Mouse (Mus musculus): ENCODE data around the gene Grpel1. TPM values are rescaled to one million over a fixed set of nuclear protein-coding genes. Genes with fewer than 3 reads are reported as not detected.

Grpel1 gene
- total and polyA plus RNA-seq, 3 experiments = 16.7 to 32.9 (median 20.8) TPM

DNA sequence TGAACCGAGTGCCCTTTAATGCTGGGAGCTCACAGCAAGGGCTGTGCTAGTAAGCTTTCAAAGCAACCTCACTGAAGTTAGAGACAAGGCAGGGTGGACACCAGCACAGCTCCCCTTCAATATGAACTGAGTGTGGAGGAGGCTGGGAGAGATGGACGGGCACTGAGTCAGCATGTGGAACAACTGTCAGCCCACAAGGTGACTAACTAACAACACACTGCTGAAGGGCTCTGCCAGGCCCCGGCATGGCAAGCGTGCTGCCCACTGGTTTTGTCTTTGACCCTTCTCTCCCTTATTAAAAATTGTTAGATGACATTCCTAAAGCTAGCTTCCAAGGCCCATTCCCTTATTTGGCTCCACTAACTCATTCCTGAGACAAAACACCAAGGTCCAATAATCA is 7.1 kb upstream of the Grpel1 start:
- H3K4me3 ChIP-seq (ENCODE audit: low read depth, low read length) = no peak overlapping the region
- no peak for TF ChIP-seq TAL1 (conservative IDR thresholded peaks at IDR 0.05; ENCODE audit: low read depth, low read length)
- no peak for TF ChIP-seq POLR2AphosphoS5 (IDR thresholded peaks at IDR 0.05; ENCODE audit: insufficient replicate concordance, low read depth, low read length)
- TF ChIP-seq GATA1 (IDR thresholded peaks at IDR 0.05; ENCODE audit: borderline replicate concordance, low read length) = no peak
- peaks cover 21% of the 10 kb centered on the region for H3K27me3 ChIP-seq (ENCODE audit: insufficient read depth, low read length)
- no peak for ATAC-seq (ENCODE audit: extremely low read depth, insufficient number of reproducible peaks, low FRiP score, poor library complexity, severe bottlenecking)
- no peak for DNase-seq (ENCODE audit: low spot score)
- peaks cover 10% of the 10 kb centered on the region for H3K4me1 ChIP-seq (ENCODE audit: insufficient read depth, low read depth, low read length)
- no peaks in the 10 kb centered on the region for H3K9me3 ChIP-seq (replicated peaks)
- no peaks in the 10 kb centered on the region for H3K36me3 ChIP-seq (replicated peaks)

DNA sequence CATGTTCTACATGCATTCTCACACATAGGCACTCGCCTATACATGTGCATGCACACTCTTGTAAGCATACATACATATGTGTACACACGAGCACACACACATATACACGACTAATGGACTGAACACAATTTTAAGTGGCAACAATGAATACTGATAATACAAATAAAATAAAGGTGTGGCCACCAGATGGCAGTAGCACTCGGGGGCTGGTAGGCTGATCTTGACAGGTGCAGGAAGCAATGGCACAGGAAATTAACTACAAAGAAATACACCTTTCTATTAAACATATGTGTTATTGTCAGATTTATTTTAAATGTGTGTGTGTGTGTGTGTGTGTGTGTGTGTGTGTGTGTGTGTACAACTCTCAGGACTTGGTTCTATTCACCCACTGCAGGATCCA is 5.9 kb upstream of the Grpel1 start:
- Histone ChIP-seq H3K4me3 (ENCODE audit: low read depth, low read length) (no peak overlapping the region), H3K9me3 (replicated peaks) (no peaks in the 10 kb centered on the region), H3K4me1 (ENCODE audit: insufficient read depth, low read depth, low read length) (peaks cover 18% of the 10 kb centered on the region), H3K27me3 (ENCODE audit: insufficient read depth, low read length) (peaks cover 21% of the 10 kb centered on the region), H3K36me3 (replicated peaks) (no peaks in the 10 kb centered on the region)
- peak; percentile 46 for DNase-seq (ENCODE audit: low spot score)
- ATAC-seq (ENCODE audit: extremely low read depth, insufficient number of reproducible peaks, low FRiP score, poor library complexity, severe bottlenecking) = no peak
- no peak for TF ChIP-seq TAL1 (conservative IDR thresholded peaks at IDR 0.05; ENCODE audit: low read depth, low read length)
- peak; percentile 33 for TF ChIP-seq CTCF (IDR thresholded peaks at IDR 0.05; ENCODE audit: low read depth, low read length)

DNA sequence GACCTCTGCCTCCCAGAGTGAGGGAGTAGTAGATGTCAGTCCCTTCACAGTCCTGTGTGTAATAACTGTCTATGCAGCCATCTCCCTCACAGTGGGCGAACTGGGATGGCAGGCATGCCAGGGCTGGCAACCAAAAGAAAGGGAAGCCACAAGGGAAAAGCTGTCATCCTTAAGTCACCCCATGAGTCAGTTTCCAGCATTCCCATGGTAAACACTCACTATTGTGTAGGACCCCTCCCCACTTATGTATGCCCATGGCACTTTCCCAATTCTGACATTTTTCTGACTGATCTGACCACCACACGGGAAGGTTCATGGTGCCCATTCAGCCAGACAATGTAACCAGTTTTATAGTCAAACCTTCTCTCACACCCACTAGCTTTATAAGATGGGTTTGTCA is 4.1 kb upstream of the Grpel1 start:
- TF ChIP-seq TAL1 (conservative IDR thresholded peaks at IDR 0.05; ENCODE audit: low read depth, low read length) = no peak
- TF ChIP-seq POLR2AphosphoS5 (IDR thresholded peaks at IDR 0.05; ENCODE audit: insufficient replicate concordance, low read depth, low read length) = no peak
- TF ChIP-seq CTCF (IDR thresholded peaks at IDR 0.05; ENCODE audit: low read depth, low read length) = no peak
- no peak for TF ChIP-seq GATA1 (IDR thresholded peaks at IDR 0.05; ENCODE audit: borderline replicate concordance, low read length)
- no peak for TF ChIP-seq GATA2 (IDR thresholded peaks at IDR 0.05; ENCODE audit: borderline replicate concordance, low read depth, low read length)
- Histone ChIP-seq H3K9me3 (replicated peaks) (no peaks in the 10 kb centered on the region), H3K4me3 (ENCODE audit: low read depth, low read length) (no peak overlapping the region), H3K36me3 (replicated peaks) (no peaks in the 10 kb centered on the region), H3K27me3 (ENCODE audit: insufficient read depth, low read length) (peaks cover 16% of the 10 kb centered on the region), H3K4me1 (ENCODE audit: insufficient read depth, low read depth, low read length) (peaks cover 23% of the 10 kb centered on the region)
- no peak for DNase-seq (ENCODE audit: low spot score)
- no peak for ATAC-seq (ENCODE audit: extremely low read depth, insufficient number of reproducible peaks, low FRiP score, poor library complexity, severe bottlenecking)

DNA sequence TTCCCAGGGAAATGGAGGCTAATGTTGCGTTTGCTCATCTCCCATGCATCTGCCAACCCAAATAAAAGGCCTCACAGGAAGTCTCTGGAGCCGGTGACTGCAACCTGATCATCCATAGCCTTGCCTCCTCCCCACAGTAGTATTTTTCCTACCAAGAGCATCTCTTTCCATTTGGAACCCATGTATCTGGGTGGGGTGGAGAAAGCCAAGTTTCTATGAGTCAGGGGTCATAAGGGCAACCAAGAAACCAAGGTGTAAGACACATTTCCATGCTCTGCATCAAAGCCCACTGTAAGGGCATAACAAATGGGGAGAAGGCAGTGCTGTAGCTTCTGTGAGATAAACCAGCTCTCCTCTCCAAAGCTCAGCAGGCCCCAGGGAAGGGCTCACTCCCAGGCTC is 3.6 kb upstream of the Grpel1 start:
- ATAC-seq (ENCODE audit: extremely low read depth, insufficient number of reproducible peaks, low FRiP score, poor library complexity, severe bottlenecking) (no peak), DNase-seq (ENCODE audit: low spot score) (no peak)
- no peak overlapping the region for H3K4me3 ChIP-seq (ENCODE audit: low read depth, low read length)
- H3K36me3 ChIP-seq (replicated peaks) = no peaks in the 10 kb centered on the region
- H3K9me3 ChIP-seq (replicated peaks) = no peaks in the 10 kb centered on the region
- TF ChIP-seq GATA2 (IDR thresholded peaks at IDR 0.05; ENCODE audit: borderline replicate concordance, low read depth, low read length) (no peak), CTCF (IDR thresholded peaks at IDR 0.05; ENCODE audit: low read depth, low read length) (no peak), POLR2AphosphoS5 (IDR thresholded peaks at IDR 0.05; ENCODE audit: insufficient replicate concordance, low read depth, low read length) (no peak), TAL1 (conservative IDR thresholded peaks at IDR 0.05; ENCODE audit: low read depth, low read length) (no peak), GATA1 (IDR thresholded peaks at IDR 0.05; ENCODE audit: borderline replicate concordance, low read length) (no peak)
- peaks cover 12% of the 10 kb centered on the region for H3K27me3 ChIP-seq (ENCODE audit: insufficient read depth, low read length)
- peaks cover 28% of the 10 kb centered on the region for H3K4me1 ChIP-seq (ENCODE audit: insufficient read depth, low read depth, low read length)

DNA sequence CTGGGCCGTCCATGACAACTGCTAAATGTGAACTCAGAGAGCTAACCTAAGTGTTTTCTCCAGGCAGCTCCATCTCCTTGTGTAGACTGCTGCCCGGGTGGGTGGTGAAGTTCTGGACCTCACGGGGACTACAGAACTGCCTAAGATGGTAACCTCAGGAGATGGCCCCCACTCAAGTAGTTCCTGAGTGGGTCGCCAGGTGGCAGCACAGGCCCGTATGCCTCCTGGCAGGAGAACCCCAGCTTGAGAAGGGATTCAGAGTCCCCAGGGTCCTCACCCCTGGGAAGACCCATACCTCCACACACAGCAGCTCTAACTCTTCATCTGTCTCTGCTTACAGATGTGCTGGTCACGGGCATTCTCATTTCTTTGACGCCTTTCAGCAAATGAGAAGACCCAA is 2.0 kb upstream of the Grpel1 start:
- no peaks in the 10 kb centered on the region for H3K9me3 ChIP-seq (replicated peaks)
- TF ChIP-seq POLR2AphosphoS5 (IDR thresholded peaks at IDR 0.05; ENCODE audit: insufficient replicate concordance, low read depth, low read length) (no peak), CTCF (IDR thresholded peaks at IDR 0.05; ENCODE audit: low read depth, low read length) (peak; percentile 92)
- peaks cover 4% of the 10 kb centered on the region for H3K27me3 ChIP-seq (ENCODE audit: insufficient read depth, low read length)
- H3K4me1 ChIP-seq (ENCODE audit: insufficient read depth, low read depth, low read length) = peaks cover 37% of the 10 kb centered on the region
- peaks cover 9% of the 10 kb centered on the region for H3K36me3 ChIP-seq (replicated peaks)
- DNase-seq (ENCODE audit: low spot score) (peak; percentile 65), ATAC-seq (ENCODE audit: extremely low read depth, insufficient number of reproducible peaks, low FRiP score, poor library complexity, severe bottlenecking) (no peak)
- H3K4me3 ChIP-seq (ENCODE audit: low read depth, low read length) = no peak overlapping the region

GRCm38 (mm10) chr5:36463391-36463790 is 1.4 kb upstream of the Grpel1 start:
- peaks cover 42% of the 10 kb centered on the region for H3K4me1 ChIP-seq (ENCODE audit: insufficient read depth, low read depth, low read length)
- peaks cover 15% of the 10 kb centered on the region for H3K36me3 ChIP-seq (replicated peaks)
- ATAC-seq (ENCODE audit: extremely low read depth, insufficient number of reproducible peaks, low FRiP score, poor library complexity, severe bottlenecking) (no peak), DNase-seq (ENCODE audit: low spot score) (no peak)
- peaks cover 4% of the 10 kb centered on the region for H3K27me3 ChIP-seq (ENCODE audit: insufficient read depth, low read length)
- H3K4me3 ChIP-seq (ENCODE audit: low read depth, low read length) = no peak overlapping the region
- TF ChIP-seq CTCF (IDR thresholded peaks at IDR 0.05; ENCODE audit: low read depth, low read length) = no peak
- H3K9me3 ChIP-seq (replicated peaks) = no peaks in the 10 kb centered on the region

GRCm38 (mm10) chr5:36465889-36466288 is 1.1 kb downstream of the Grpel1 start:
- no peaks in the 10 kb centered on the region for H3K9me3 ChIP-seq (replicated peaks)
- H3K27me3 ChIP-seq (ENCODE audit: insufficient read depth, low read length) = no peaks in the 10 kb centered on the region
- H3K4me3 ChIP-seq (ENCODE audit: low read depth, low read length) = peak overlapping the region; percentile 96
- ATAC-seq (ENCODE audit: extremely low read depth, insufficient number of reproducible peaks, low FRiP score, poor library complexity, severe bottlenecking) (no peak), DNase-seq (ENCODE audit: low spot score) (no peak)
- TF ChIP-seq GATA1 (IDR thresholded peaks at IDR 0.05; ENCODE audit: borderline replicate concordance, low read length) = no peak
- no peak for TF ChIP-seq TAL1 (conservative IDR thresholded peaks at IDR 0.05; ENCODE audit: low read depth, low read length)
- TF ChIP-seq POLR2AphosphoS5 (IDR thresholded peaks at IDR 0.05; ENCODE audit: insufficient replicate concordance, low read depth, low read length) = no peak
- TF ChIP-seq GATA2 (IDR thresholded peaks at IDR 0.05; ENCODE audit: borderline replicate concordance, low read depth, low read length) = no peak
- TF ChIP-seq CTCF (IDR thresholded peaks at IDR 0.05; ENCODE audit: low read depth, low read length) = no peak
- H3K4me1 ChIP-seq (ENCODE audit: insufficient read depth, low read depth, low read length) = peaks cover 43% of the 10 kb centered on the region
- peaks cover 40% of the 10 kb centered on the region for H3K36me3 ChIP-seq (replicated peaks)
